Mouse (Mus musculus) bone marrow, adult 2 months (tissue): Measurements from ENCODE around the gene Qpct.

Experiments used
- CTCF ChIP-seq: fragments of 200-500 bp; IDR thresholded peaks from 2 replicates; pipeline ENCODE4 v1.5.1; 2011; ENCODE audit warnings: low read length, control low read depth; ENCODE audit not compliant: control insufficient read depth, insufficient read depth
- POLR2A ChIP-seq: fragments of 200-500 bp; IDR thresholded peaks from 2 replicates; pipeline ENCODE4 v1.6.1; 2011; ENCODE audit warnings: low read depth, mild to moderate bottlenecking, control low read depth, low read length, borderline replicate concordance; ENCODE audit not compliant: control insufficient read depth

DNA sequence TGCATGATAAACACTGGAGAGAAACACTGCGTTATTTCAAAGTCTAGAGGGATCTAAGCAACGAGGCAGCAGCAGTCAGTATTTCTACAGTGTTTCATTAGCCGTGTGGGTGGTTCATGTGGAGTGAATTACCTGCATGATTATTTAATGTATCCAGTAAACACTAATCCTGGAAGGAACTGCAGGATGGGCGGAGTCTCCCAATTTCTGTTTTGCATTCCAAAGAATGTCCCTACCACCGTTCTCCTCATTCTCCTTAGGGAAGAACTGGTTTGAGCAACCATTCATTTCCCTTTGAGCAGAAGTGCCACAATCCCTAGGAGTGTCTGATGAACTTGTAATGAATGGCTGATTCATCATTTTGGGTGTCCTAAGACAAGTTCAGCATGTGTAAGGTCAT lies 8.5 kb downstream of the Qpct start:
- TF ChIP-seq POLR2A (no peak), CTCF (no peak)
